Mouse (Mus musculus) retina, embryonic 14.5 days (tissue): ENCODE results near the gene Utp15.

Experiments
- DNase-seq: peaks from one replicate; pipeline ENCODE4 v3.0.0-alpha.2; 2015; ENCODE audit warnings: low spot score

The Utp15 gene

GRCm38 (mm10) chr13:98249594-98249993, 13.2 kb downstream of the Utp15 start:
- DNase-seq = no peak

- peak; percentile 18 for DNase-seq
These were observed 17.5 kb downstream of the Utp15 start for GRCm38 (mm10) chr13:98245386-98245785.

GRCm38 (mm10) chr13:98244571-98245350, 18.1 kb downstream of the Utp15 start:
- DNase-seq = peak; percentile 53

GRCm38 (mm10) chr13:98241531-98242282, 21.1 kb downstream of the Utp15 start:
- DNase-seq = no peak

- peak; percentile 92 for DNase-seq
These were observed 22.7 kb downstream of the Utp15 start for GRCm38 (mm10) chr13:98239978-98240641.

GRCm38 (mm10) chr13:98235451-98235850, 27.4 kb downstream of the Utp15 start:
- no peak for DNase-seq

GRCm38 (mm10) chr13:98230511-98230910, 32.3 kb downstream of the Utp15 start:
- DNase-seq = peak; percentile 91

- no peak for DNase-seq
These were observed 36.6 kb downstream of the Utp15 start for GRCm38 (mm10) chr13:98226225-98226624.

GRCm38 (mm10) chr13:98222848-98223247, 40.0 kb downstream of the Utp15 start:
- DNase-seq = peak; percentile 63

GRCm38 (mm10) chr13:98210137-98210536, 52.7 kb downstream of the Utp15 start:
- DNase-seq = no peak

GRCm38 (mm10) chr13:98208842-98209241, 54.0 kb downstream of the Utp15 start:
- peak; percentile 68 for DNase-seq

GRCm38 (mm10) chr13:98206546-98206870, 56.3 kb downstream of the Utp15 start:
- no peak for DNase-seq

GRCm38 (mm10) chr13:98205771-98206545, 56.9 kb downstream of the Utp15 start, which contains the start of gene Arhgef28:
Arhgef28 (minus strand) TSS chr13:98206439.
- peak; percentile 79 for DNase-seq

- DNase-seq = peak; percentile 42
These were observed 57.7 kb downstream of the Utp15 start for GRCm38 (mm10) chr13:98205111-98205510.

- no peak for DNase-seq
These were observed 58.5 kb downstream of the Utp15 start for GRCm38 (mm10) chr13:98204371-98204770.

GRCm38 (mm10) chr13:98201436-98201835, 61.4 kb downstream of the Utp15 start:
- no peak for DNase-seq
